Mouse (Mus musculus) kidney, postnatal 0 days (tissue): ENCODE data around the gene Stard8. TPM values are rescaled to one million over a fixed set of nuclear protein-coding genes. Genes with fewer than 3 reads are reported as not detected.

ENCODE experiments used
- ATAC-seq: fragments of 200-750 bp; cut with Nextera tagmentation; replicated peaks from 2 replicates; pipeline ENCODE4 v1.8.0; 2017; ENCODE audit warnings: low read depth, moderate number of reproducible peaks, moderate TSS enrichment, moderate library complexity; ENCODE audit not compliant: low FRiP score
- DNase-seq: peaks from one replicate; pipeline ENCODE4 v3.0.0-alpha.2; 2016; ENCODE audit warnings: low spot score
- H3K27ac ChIP-seq: fragments of 300-500 bp; sonication (generic); 2 replicates; pipeline ENCODE4 v1.5.1; 2014; ENCODE audit warnings: mild to moderate bottlenecking
- H3K27me3 ChIP-seq: fragments of 300-500 bp; sonication (generic); 2 replicates; pipeline ENCODE4 v1.6.1; 2014; ENCODE audit warnings: low read length, mixed read lengths; ENCODE audit not compliant: insufficient read depth
- H3K36me3 ChIP-seq: fragments of 300-500 bp; sonication (generic); 2 replicates; pipeline ENCODE4 v1.6.1; 2014; ENCODE audit warnings: low read length, mixed read lengths; ENCODE audit not compliant: insufficient read depth
- H3K4me1 ChIP-seq: fragments of 300-500 bp; sonication (generic); replicated peaks from 2 replicates; pipeline ENCODE4 v1.6.1; 2014; ENCODE audit warnings: antibody characterized with exemption, low read length, mixed read lengths; ENCODE audit not compliant: insufficient read depth
- H3K4me2 ChIP-seq: fragments of 300-500 bp; sonication (generic); 2 replicates; pipeline ENCODE4 v1.6.1; 2014; ENCODE audit warnings: mild to moderate bottlenecking, low read length, moderate library complexity, mixed read lengths
- H3K4me3 ChIP-seq: fragments of 300-500 bp; sonication (generic); replicated peaks from 2 replicates; pipeline ENCODE4 v1.5.1; 2014; ENCODE audit warnings: low read depth, low read length
- H3K9ac ChIP-seq: fragments of 300-500 bp; sonication (generic); 2 replicates; pipeline ENCODE4 v1.6.1; 2014; ENCODE audit warnings: low read depth, low read length
- H3K9me3 ChIP-seq: fragments of 300-500 bp; sonication (generic); replicated peaks from 2 replicates; pipeline ENCODE4 v1.6.1; 2016; ENCODE audit warnings: low read length, inconsistent platforms, mixed read lengths
- CTCF ChIP-seq: IDR thresholded peaks from 2 replicates; pipeline ENCODE4 v1.5.1; 2016; ENCODE audit warnings: antibody characterized with exemption, low read depth, mild to moderate bottlenecking, moderate library complexity
- WGBS: fragments of 180-500 bp; shearing (Covaris S2); extraction: QIAGEN DNeasy Blood & Tissue Kit; methylation state at CpG from one replicate; pipeline ENCODE4 v1.1.7; 2014; 5-methylcytosine and 5-hydroxymethylcytosine counted together
- polyA plus RNA-seq: library from polyadenylated mRNA; unstranded; fragments of >200 nt; fragmentation: Nextera tagmentation; extraction: Ambion mirVana; gene quantifications from 2 replicates; pipeline ENCODE4 v1.2.1, GENCODE M21; 2015

The Stard8 gene
- polyA plus RNA-seq, 1 experiment from 2014 or later, result 18.5 TPM

GRCm38 (mm10) chrX:98989574-98989973 lies 13.5 kb upstream of the Stard8 start:
- WGBS, result 49% methylated on average over 6 of the region's 6 CpGs
- H3K4me1 ChIP-seq, result no peaks in the 10 kb centered on the region
- no peaks in the 10 kb centered on the region for H3K36me3 ChIP-seq
- ATAC-seq (no peak), DNase-seq (peak; percentile 74)
- H3K9ac ChIP-seq, result no peak overlapping the region
- H3K4me2 ChIP-seq, result no peak overlapping the region
- H3K27me3 ChIP-seq, result peaks cover 4% of the 10 kb centered on the region; the same call in 1 of the 2 replicates
- no peaks in the 10 kb centered on the region for H3K9me3 ChIP-seq
- peak; percentile 82 for TF ChIP-seq CTCF
- no peak overlapping the region for H3K27ac ChIP-seq
- no peak overlapping the region for H3K4me3 ChIP-seq

GRCm38 (mm10) chrX:99002065-99002464 lies 983 bp upstream of the Stard8 start:
- Histone ChIP-seq H3K36me3 (no peaks in the 10 kb centered on the region), H3K9me3 (no peaks in the 10 kb centered on the region), H3K27ac (no peak overlapping the region), H3K4me2 (no peak overlapping the region), H3K4me3 (no peak overlapping the region), H3K27me3 (no peaks in the 10 kb centered on the region), H3K9ac (no peak overlapping the region), H3K4me1 (no peaks in the 10 kb centered on the region)
- DNase-seq (no peak), ATAC-seq (no peak)
- TF ChIP-seq CTCF, result no peak
- 74% methylated on average over 6 of the region's 6 CpGs for WGBS

GRCm38 (mm10) chrX:99010581-99010980 lies 7.5 kb downstream of the Stard8 start:
- no peak for TF ChIP-seq CTCF
- H3K27me3 ChIP-seq, result no peaks in the 10 kb centered on the region
- ATAC-seq (no peak), DNase-seq (no peak)
- 84% methylated on average over 5 of the region's 5 CpGs for WGBS
- no peaks in the 10 kb centered on the region for H3K36me3 ChIP-seq
- no peaks in the 10 kb centered on the region for H3K9me3 ChIP-seq
- no peak overlapping the region for H3K4me2 ChIP-seq
- H3K27ac ChIP-seq, result no peak overlapping the region
- H3K9ac ChIP-seq, result no peak overlapping the region
- H3K4me1 ChIP-seq, result no peaks in the 10 kb centered on the region
- H3K4me3 ChIP-seq, result no peak overlapping the region

GRCm38 (mm10) chrX:99011281-99011680 lies 8.2 kb downstream of the Stard8 start:
- H3K4me3 ChIP-seq, result no peak overlapping the region
- no peaks in the 10 kb centered on the region for H3K4me1 ChIP-seq
- no peak overlapping the region for H3K4me2 ChIP-seq
- H3K9me3 ChIP-seq, result no peaks in the 10 kb centered on the region
- ATAC-seq (no peak), DNase-seq (no peak)
- WGBS, result 67% methylated on average over 3 of the region's 3 CpGs
- H3K9ac ChIP-seq, result no peak overlapping the region
- no peaks in the 10 kb centered on the region for H3K36me3 ChIP-seq
- H3K27me3 ChIP-seq, result no peaks in the 10 kb centered on the region
- H3K27ac ChIP-seq, result no peak overlapping the region
- no peak for TF ChIP-seq CTCF

GRCm38 (mm10) chrX:99012486-99012885 lies 9.4 kb downstream of the Stard8 start:
- H3K36me3 ChIP-seq, result no peaks in the 10 kb centered on the region
- H3K4me2 ChIP-seq, result no peak overlapping the region
- no peak overlapping the region for H3K4me3 ChIP-seq
- H3K9me3 ChIP-seq, result no peaks in the 10 kb centered on the region
- ATAC-seq (no peak; the same call in 1 of the 2 replicates), DNase-seq (no peak)
- 62% methylated on average over 3 of the region's 3 CpGs for WGBS
- H3K9ac ChIP-seq, result no peak overlapping the region
- no peaks in the 10 kb centered on the region for H3K4me1 ChIP-seq
- TF ChIP-seq CTCF, result no peak
- H3K27me3 ChIP-seq, result no peaks in the 10 kb centered on the region
- H3K27ac ChIP-seq, result no peak overlapping the region

- 86% methylated on average over 2 of the region's 2 CpGs for WGBS
- H3K4me2 ChIP-seq, result no peak overlapping the region
Observed at GRCm38 (mm10) chrX:99015705-99016104, 12.7 kb downstream of the Stard8 start.

GRCm38 (mm10) chrX:99016987-99017386 lies 13.9 kb downstream of the Stard8 start:
- no peak for TF ChIP-seq CTCF
- no peak for ATAC-seq
- Histone ChIP-seq H3K9ac (no peak overlapping the region), H3K4me1 (no peaks in the 10 kb centered on the region), H3K9me3 (no peaks in the 10 kb centered on the region), H3K27ac (no peak overlapping the region), H3K4me3 (no peak overlapping the region), H3K4me2 (no peak overlapping the region), H3K36me3 (no peaks in the 10 kb centered on the region), H3K27me3 (no peaks in the 10 kb centered on the region)
- no peak for DNase-seq
- 66% methylated on average over 8 of the region's 8 CpGs for WGBS

More at GRCm38 (mm10) chrX:99015705-99016104, 12.7 kb downstream of the Stard8 start:
- no peak overlapping the region for H3K4me3 ChIP-seq
- no peaks in the 10 kb centered on the region for H3K9me3 ChIP-seq
- no peak for DNase-seq
- H3K27me3 ChIP-seq, result no peaks in the 10 kb centered on the region
- no peak for TF ChIP-seq CTCF
- no peak for ATAC-seq
- H3K36me3 ChIP-seq, result no peaks in the 10 kb centered on the region
- no peak overlapping the region for H3K9ac ChIP-seq
- no peaks in the 10 kb centered on the region for H3K4me1 ChIP-seq
- H3K27ac ChIP-seq, result no peak overlapping the region
